Mouse (Mus musculus) left cerebral cortex, postnatal 25 days (tissue): ENCODE measurements at regions not wholly inside any gene's neighbourhood (a gene's known extent, or its start where the extent isn't known, plus 50 kb on each side); places are given as distances from the start of the nearest gene placed in this dataset.

Experiments
- DNase-seq, 2 experiments: peaks; one replicate each; pipeline ENCODE4 v3.0.0; 2022; ENCODE audit warnings: low spot score in 2 of 2, mixed read lengths in 1 of 2
- intact Hi-C: fragments of 180-260 bp; cut with DNase I; formaldehyde crosslinking; loops from one replicate; pipeline ENCODE4 v1.15.1; 2025

DNA sequence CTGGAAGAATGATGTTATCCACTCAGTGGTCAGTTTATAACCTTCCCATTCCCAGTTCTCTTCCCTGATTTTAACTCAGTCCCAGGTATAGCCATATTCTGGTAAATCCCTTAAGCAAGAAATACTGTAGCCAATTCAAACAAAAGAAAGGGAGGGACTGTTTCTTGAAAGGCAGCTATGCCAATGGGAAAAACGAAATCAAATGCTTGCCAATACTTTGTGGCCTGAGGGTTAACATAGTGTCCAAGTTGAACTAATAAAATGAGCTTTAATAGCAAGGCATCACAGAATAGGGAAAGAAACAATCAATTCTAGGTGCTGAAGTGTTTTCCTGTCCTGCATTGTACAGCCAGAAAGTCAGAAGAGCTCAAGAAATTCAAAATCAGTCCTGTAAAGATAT is 2548.3 kb upstream of the Gm7489 start:
- intact Hi-C loops = no loop called here

DNA sequence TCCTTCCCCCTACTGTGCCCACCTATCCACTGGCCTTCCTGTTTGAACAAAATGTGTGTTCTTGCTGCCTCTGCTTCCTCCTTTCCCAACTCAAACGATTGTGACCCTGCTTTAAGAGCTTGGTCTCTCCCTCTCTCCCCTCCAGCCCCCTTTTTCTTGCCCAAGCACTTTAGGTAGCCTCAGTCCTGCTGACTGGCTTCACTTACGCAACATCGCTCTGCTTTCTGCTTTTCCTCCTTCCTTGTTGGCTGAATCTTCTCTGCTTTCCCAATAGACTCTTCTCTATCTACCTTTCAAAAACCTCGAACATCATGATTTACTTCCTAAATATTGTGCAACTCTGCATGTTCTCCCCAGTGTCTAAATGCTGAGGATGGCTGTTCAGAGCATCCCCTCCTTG is 2538.4 kb upstream of the Gm7489 start:
- intact Hi-C loops = no loop called here
- DNase-seq = no peak

More for the DNA sequence above, 2548.3 kb upstream of the Gm7489 start:
- DNase-seq = no peak

DNA sequence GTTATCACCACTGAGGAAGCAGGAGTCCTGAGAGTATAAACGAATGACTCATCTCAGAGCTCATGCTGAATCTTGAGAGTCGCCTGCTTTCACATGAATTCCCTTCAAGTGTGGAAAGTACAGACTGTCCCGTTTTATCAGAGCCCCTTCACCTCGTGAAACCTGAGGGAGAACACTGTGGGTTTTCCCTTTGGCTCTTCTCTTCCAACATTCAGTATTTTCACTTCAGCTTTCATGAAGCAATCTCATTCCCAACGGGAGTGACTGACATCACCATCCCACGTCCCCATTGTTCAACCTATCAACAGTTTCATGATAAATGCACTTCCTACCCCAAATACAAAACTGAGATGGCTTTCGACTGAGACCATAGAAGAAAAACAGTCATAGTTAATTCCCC is 2521.3 kb upstream of the Gm7489 start:
- no peak for DNase-seq
- intact Hi-C loops = no loop called here

DNA sequence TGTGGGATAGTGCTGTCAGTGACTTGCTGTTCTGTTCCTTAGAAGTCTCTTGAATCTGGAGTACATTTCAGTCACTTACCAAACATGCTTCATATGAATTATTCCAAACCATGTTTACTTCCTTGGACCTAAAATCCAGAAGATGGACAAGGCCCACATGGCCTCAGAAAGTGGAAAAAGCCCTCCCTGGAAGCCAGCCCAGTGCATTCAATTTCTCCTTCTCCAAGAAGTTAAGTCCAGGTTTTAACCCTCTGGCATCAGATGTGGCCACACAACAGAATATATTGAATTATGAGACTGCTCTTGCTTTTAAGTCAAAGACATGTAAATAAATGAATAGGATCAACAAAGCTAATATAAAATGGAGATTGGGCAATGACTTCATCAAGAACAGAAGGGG is 2513.5 kb upstream of the Gm7489 start:
- DNase-seq = no peak
- intact Hi-C loops = no loop called here

DNA sequence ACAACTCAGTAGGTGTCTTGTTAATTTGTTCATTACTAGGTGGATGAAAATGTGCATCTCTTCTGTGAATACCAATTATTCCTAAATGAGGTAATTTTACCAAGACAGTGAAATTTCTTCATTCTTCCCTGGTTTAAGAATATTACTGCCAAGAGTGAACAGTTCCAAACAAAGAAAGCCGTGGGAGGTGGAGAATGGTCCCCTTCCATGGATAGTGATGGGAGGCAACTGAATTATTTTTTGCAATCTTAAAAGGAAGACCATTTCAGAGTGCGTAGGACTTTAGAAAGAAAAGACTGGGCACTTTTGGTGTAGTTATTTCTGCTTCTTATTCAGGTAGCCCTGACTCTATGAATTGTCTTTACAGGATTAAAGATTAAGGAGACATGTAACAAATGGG is 2494.3 kb upstream of the Gm7489 start:
- DNase-seq = peak in 1 of 2 experiments; percentile 81
- intact Hi-C loops = loop anchor here (2.0 to 10.0 kb wide), 4 partner anchors 184 to 506 kb away; no protein-coding TSS in a partner anchor

DNA sequence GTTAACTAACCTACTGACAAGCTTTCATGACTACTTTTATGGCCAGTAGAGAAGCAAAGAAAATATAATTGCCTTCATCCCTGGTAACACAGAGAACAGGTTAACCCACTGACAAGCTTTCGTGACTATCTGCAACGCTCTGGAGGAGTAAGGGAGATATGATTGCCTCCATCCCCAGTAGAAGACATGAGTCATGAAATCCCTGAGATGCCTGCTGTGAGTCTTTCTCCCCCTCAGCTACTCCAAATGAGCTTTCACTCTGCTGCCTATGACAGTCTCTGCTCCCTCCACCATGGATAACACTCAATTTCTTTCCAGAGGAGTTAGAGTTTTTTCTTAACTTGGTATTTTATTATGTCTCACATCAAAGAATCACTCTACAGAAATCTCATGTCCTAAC is 2493.4 kb upstream of the Gm7489 start:
- DNase-seq = peak in 1 of 2 experiments; percentile 72
- intact Hi-C loops = loop anchor here (2.0 to 10.0 kb wide), 4 partner anchors 185 to 507 kb away; no protein-coding TSS in a partner anchor

DNA sequence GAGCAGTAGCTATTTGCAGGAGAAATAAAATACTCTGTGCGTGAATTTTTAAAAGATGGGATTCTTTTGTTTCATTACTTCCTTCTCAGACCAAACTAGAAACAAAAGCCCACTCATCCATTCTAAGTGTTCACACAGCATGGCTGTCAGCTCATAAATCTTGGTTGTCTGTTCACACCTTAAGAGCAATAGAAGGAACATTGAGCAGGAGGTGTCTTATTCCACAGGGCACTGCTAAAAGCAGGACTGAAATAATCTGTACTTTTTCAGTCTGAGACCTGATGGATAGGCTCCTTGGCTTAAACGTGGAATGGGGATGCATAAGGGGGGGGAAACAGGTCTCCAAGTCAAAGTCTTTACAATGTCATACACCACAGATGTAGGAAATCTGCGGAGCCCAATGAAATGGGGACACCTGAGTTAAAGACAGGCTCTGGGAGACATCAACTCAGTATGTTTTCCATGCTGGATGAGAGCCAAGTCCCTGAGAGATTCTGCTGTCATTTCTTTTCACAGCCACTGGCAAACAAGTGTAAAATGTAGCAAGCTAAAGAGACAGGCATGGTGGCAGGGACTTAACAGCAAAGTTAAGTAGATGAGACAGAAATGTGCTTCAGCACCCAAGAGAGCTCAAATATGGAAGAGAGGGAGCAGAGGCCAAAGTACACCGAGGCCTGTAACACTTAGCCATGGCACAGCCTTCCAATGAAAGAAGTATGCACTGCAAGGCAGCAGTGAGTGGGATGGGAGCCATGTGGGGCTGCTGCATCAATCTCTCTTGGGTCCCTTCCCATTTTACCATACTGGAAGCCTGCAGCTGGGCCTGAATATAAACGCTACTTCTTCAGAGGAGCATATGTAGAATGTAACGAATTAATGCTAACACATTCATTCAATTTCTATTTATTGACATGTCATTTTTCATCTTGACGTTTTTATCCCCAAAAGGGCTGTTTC is 2492.0 kb upstream of the Gm7489 start:
- DNase-seq = peak; percentile 30 to 63

DNA sequence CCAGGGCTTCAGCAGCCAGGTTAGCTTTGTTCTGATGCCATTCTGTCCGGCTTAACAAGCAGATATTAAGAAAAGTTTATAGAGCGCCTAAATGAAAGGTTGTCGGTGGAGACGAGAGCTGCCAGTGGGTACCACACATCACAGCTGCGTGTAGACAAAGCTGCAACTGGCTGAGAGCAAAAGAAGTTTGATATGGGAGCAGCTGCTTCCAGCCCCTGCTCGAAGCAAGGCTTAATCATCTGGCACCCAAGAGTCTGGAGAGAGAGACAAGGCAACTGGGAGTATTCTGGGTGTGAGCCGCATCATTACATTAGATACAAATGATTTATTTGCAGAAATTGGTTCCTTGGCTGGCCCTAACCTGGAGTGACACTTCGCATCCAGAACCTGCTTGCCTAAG is 2488.7 kb upstream of the Gm7489 start:
- intact Hi-C loops = loop anchor here (10.0 kb wide), 1 partner anchor 511 kb away; no protein-coding TSS in a partner anchor
- peak in 1 of 2 experiments; percentile 14 for DNase-seq

More for the DNA sequence above, 2492.0 kb upstream of the Gm7489 start:
- intact Hi-C loops = loop anchor here (2.0 to 10.0 kb wide), 4 partner anchors 78 to 508 kb away; no protein-coding TSS in a partner anchor

DNA sequence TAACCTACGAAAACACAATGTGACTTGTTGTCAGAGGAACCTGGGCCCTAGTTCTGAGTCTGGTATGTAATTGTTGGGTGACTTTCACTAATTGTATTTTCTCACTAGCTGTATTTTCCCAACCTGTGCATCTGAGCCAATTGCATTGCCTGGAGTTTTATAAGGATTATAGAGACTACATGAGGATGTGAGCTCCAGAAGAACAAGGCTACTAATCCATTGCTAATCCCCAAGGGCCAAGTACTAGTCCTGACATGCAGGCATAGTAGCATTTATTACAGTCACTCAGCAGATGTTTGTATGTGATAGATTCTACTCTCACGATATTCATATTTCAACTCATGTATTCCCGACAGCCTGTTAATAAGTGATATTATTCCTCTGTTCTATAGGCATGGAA is 2481.1 kb upstream of the Gm7489 start:
- intact Hi-C loops = no loop called here
- DNase-seq = no peak

DNA sequence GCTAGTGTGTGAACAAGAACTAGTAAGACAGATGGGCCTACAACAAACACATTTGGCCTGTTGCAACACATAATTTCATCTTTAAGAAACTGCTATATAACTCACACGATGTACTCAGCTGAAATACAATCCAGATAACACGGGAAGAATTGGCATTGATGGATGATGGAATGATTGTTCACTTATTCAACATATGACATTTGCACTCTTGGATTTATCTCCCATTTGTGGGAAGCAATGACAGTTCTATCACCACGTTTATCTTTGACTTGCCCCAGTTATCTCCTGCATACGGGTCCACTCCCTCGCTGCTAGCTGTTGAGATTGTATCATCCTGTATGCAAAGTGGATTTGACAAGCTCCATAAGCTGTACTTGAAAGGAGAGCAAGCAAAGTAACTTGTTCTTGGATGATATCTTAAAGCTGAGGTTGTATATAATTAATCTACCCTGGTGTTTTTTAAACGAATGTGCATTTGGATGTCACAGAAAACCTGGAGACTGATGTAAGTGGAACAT is 2474.9 kb upstream of the Gm7489 start:
- intact Hi-C loops = no loop called here
- DNase-seq = no peak

DNA sequence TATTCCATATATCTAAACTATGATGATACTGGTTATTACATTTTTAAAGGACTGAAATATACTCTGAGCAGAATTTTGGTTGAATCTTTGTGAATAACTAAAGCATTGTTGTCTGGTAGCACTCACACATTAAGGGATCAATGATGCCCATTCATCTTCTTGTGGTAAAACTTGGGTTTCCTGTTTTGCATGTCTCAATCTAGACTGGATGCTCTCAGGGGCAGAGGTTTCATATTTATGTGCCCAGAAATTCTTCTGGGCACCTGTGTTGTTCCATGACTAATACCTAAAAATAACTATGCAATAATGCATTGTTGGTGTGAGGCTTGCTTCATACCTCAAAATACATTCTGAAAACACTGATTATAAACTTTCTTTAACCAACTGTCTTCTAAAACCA is 2472.7 kb upstream of the Gm7489 start:
- intact Hi-C loops = no loop called here
- DNase-seq = no peak

DNA sequence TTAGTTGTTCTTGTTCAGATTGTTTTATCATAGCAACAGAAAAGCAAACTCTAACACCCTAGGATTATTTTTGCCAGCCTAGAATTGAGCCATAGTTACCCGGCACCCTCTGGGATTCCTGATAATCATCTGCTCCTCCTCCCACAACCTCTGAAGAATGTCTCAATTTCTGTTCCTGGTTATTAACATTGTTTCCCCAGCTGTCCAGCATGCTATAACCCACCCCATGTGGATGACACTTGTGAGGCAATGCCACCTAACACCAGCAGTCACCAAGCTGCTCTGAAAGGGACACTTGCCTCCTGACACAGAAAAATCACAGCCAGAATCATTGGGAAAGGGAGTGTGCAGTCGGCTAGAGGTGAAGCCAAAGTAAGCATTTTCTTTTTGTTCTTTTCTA is 2442.1 kb upstream of the Gm7489 start:
- no peak for DNase-seq
- intact Hi-C loops = no loop called here

DNA sequence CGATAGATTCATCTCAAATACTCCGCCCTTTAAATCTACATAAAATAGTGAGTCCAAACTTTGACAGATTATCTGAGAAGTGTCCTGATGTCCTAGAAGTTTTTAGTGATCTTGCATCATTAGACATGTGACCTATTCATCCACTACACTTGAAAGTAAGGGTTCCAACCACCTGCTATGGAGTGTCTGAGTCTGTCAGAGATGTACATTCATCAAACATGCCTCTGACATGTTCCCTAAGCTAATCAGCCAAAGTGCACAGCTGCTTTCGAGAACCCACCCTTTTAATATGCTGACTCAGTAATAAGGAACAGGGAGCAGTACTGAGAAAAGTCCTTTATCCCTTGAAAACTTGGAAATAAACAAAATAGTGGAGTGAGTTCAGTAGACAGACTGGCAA is 2414.8 kb upstream of the Gm7489 start:
- DNase-seq = no peak
- intact Hi-C loops = loop anchor here (2.0 to 5.0 kb wide), 3 partner anchors 77 to 263 kb away; no protein-coding TSS in a partner anchor

DNA sequence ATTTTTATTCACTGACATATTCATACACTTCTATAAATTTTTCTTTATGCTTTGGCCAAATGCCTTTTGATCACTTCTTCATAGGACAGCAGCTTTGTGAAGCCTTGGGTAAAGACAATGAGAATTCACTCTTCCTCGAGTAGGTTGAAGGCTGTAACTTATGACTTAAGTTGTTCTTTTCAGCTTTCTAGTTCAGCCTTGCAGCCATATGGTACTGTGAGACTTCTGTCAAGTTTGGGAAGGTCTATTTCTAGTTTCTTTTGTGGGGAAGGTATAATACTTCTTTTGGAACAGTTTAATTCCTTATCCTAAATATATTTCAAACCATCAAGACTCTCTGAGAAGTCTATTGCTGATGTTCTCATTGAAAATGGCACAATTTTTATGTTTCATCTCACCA is 2413.6 kb upstream of the Gm7489 start:
- intact Hi-C loops = loop anchor here (2.0 to 5.0 kb wide), 3 partner anchors 78 to 264 kb away; no protein-coding TSS in a partner anchor
- DNase-seq = peak in 1 of 2 experiments; percentile 60

DNA sequence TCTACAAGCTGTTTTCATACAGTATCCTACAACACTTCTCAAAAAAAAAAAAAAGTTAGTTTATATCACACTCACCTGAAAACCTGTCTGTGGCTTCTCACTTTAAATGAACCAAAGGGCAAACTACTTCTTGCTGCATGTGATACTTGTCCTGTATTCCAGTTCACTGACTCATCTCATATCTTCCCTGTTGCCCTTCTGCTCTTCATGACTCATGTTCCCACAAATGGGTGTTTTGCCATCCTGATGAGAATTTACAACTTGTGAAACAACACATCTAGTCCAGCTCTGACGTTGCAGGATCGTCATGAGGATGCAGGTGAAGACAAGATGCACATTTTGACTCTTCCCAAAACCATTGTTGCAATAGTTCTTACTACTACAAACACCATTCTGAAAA is 2412.7 kb upstream of the Gm7489 start:
- intact Hi-C loops = loop anchor here (5.0 kb wide), 2 partner anchors 125 to 265 kb away; no protein-coding TSS in a partner anchor
- DNase-seq = peak in 1 of 2 experiments; percentile 40

DNA sequence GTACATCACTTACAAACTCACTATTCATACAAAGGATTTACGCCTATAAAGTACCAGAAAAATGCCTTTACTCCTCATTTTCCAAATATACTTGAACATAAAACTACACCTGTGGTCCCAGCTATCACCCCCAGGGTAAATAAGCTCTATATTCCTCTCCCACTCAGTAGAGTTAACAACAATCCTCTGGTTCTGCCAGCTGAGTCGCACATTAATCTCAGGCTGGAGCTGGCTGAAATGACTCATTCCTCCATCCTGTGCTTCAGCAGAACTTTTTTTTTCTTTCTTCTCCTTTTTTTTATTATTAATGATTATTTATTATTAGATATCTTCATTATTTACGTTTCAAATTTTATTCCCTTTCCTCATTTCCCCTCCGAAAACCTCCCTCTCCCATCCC is 2402.8 kb upstream of the Gm7489 start:
- no peak for DNase-seq
- intact Hi-C loops = no loop called here

DNA sequence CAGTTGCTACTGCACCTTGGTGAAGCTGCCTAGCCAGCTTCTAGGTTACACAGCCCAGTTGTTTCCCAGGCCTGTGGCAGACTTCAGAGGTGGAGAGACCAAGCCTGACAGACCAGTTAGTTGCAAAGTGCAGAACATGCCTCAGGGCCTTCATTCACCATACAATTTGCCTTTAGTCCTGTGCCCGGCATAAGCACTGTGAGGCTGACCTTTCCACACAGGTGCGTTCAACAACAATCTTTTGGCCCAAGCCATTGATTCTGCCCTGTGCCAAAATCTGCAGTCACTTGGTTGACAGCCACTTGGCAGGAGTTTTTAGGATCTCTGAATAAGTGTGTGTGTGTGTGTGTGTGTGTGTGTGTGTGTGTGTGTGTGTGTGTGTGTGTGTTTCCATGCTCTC is 2400.5 kb upstream of the Gm7489 start:
- intact Hi-C loops = no loop called here
- DNase-seq = no peak

DNA sequence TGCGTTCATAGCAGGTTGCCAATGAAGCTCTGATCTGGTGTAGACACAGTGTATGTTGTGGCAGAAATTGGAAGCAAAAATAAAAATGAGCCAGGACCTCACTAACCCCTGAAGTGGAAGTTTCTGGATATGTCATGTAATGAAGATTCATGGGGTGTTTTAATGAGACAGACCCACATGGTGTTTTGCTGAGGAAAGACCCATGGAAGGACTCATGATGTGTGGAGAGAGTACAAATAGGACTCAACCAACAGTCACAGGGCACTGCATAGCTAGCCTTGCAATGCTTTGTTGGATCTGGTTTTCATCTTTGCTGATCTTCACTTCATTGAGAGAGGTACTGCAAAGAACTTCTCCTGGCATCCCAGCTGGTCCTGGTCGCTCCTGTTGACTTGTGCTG is 2399.2 kb upstream of the Gm7489 start:
- no peak for DNase-seq
- intact Hi-C loops = no loop called here

DNA sequence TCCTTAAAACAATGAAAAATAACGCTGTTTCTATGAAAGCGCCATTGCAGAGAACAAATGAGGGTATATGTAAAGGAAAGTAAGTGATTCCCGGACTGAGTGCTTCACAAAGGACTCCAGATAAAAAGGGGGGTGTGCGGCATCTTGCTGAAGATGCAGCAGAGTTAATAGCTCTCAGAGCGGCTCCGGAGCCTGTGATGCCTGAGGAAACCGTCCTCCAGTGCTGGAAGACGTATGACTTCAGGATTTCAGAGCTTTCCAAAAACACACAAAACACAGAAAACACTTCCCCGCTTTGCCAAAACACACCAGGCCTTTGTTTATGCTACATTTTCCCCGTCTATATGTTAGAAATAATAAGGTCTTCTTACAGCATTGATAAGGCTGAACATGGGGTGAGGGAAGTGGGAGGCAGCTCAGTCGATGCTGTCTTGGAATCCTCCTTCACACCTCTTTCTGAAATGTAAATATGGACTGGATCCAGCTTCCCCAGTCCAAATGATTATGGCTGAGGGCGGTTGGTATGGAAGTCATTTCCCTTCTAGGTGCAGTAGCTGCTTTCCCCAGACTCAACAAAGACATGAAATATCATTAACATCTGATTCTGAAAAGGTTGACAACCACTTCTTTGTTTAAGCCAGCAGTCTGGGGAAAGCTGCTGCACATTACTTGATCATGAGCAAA is 2382.5 kb upstream of the Gm7489 start:
- DNase-seq = no peak
- intact Hi-C loops = no loop called here

DNA sequence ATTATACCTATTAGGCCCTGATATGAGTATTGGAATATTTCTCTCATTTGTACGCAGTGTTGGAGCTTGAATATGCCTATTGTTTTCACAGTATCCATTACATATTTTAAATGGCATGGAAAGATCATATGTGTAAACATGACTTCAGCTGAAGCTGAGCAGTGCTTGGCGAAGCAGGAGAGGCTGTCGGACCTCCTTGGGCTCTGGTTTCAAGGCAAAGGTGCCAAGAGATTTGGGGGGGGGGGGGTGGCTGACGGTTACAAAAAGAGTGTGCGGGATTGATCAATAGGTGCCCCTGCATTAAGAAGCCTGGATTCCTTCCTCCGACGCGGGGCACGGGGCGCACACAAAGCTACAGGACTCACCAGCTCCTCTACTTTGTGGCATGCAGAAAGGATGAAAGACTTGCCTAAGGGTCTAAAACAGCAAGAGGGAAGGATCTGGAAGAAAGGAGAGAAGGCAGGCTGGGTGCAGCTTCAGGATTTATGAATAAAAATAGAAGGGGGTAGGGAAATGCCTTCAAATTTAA is 2381.9 kb upstream of the Gm7489 start:
- DNase-seq = no peak
- intact Hi-C loops = no loop called here
